Mouse (Mus musculus) adrenal gland, adult 10 weeks (tissue): ENCODE data around the gene Ppp1r13b. TPM values are rescaled to one million over a fixed set of nuclear protein-coding genes. Genes with fewer than 3 reads are reported as not detected.

ENCODE experiments used
- polyA plus RNA-seq: library from polyadenylated mRNA; stranded (reverse); fragments of 350-450 nt; fragmentation: Illumina TruSeq; extraction: RNeasy Lipid Tissue Mini Kit (QIAGEN cat#74804); gene quantifications from one replicate; pipeline ENCODE4 v1.2.3, GENCODE M21; 2014; ENCODE audit warnings: low read depth, low replicate concordance

Gene Ppp1r13b
- polyA plus RNA-seq = 3.4 TPM

GRCm38 (mm10) chr12:111907970-111908681, at the start of gene Ppp1r13b:
Gene Ppp1r13b (minus strand): TSS chr12:111908110.

GRCm38 (mm10) chr12:111813766-111814617, 93.9 kb downstream of the Ppp1r13b start, which contains the start of the genes Xrcc3 and Zfyve21:
Gene Xrcc3 (minus strand): TSS chr12:111813873.
Gene Zfyve21 (plus strand): TSS chr12:111814170.

Other genes starting within 250 kb of the Ppp1r13b start
- 0.58 TPM for gene Ckb, start 235.8 kb downstream of the Ppp1r13b start, polyA plus RNA-seq
- gene Trmt61a, start 230.0 kb downstream of the Ppp1r13b start, polyA plus RNA-seq = not detected
- gene Bag5, start 194.9 kb downstream of the Ppp1r13b start, polyA plus RNA-seq = 37.5 TPM
- gene Apopt1, start 194.8 kb downstream of the Ppp1r13b start, polyA plus RNA-seq = 45.3 TPM
- 5.1 TPM for gene Klc1, start 149.3 kb downstream of the Ppp1r13b start, polyA plus RNA-seq
- gene Xrcc3, start 94.2 kb downstream of the Ppp1r13b start, polyA plus RNA-seq = 1.6 TPM
- gene Zfyve21, start 93.9 kb downstream of the Ppp1r13b start, polyA plus RNA-seq = 23.0 TPM
- 635 TPM for gene Atp5mpl, start 58.9 kb upstream of the Ppp1r13b start, polyA plus RNA-seq
- not detected for gene Tdrd9, start 63.4 kb upstream of the Ppp1r13b start, polyA plus RNA-seq
- not detected for gene Rd3l, start 73.2 kb upstream of the Ppp1r13b start, polyA plus RNA-seq
- gene Aspg, start 198.6 kb upstream of the Ppp1r13b start, polyA plus RNA-seq = not detected
- gene Kif26a, start 238.1 kb upstream of the Ppp1r13b start, polyA plus RNA-seq = 0.52 TPM